Comparison of ENCODE assay signal across 15 mouse cellular contexts in genomic region chr2:43748287-43748983, GRCm38 (mm10). TPM values are rescaled to one million over a fixed set of nuclear protein-coding genes. Genes with fewer than 3 reads are reported as not detected.
DNase-seq lines count a peak whose midpoint lies in the region; ATAC-seq and TF ChIP-seq lines count a peak whose summit lies in the region.
"Had no signal": no experiment of that assay in that cellular context is flagged by ENCODE, and none has a peak within 500 bp of the region (broad histone marks: within the 10 kb centered on the region; RNA-seq: fewer than 3 reads in every experiment).

Arhgap15 (plus strand) TSS chr2:43748824.

- no peaks in the 10 kb centered on the region for H3K9me3 ChIP-seq in MEL (replicated peaks; ENCODE audit: insufficient read depth, low read length)
- H3K9me3 ChIP-seq in liver, embryonic 12.5 days (replicated peaks) = no peaks in the 10 kb centered on the region
- no peaks in the 10 kb centered on the region for H3K9me3 ChIP-seq in forebrain, embryonic 14.5 days (replicated peaks; ENCODE audit: control insufficient read depth, low read length)
- H3K9me3 ChIP-seq: heart, embryonic 12.5 days; stomach, embryonic 15.5 days had no signal

- ATAC-seq in liver, embryonic 12.5 days = peak; percentile 68
- ATAC-seq in forebrain, embryonic 14.5 days = no peak
- ATAC-seq: forebrain, postnatal 0 days; intestine, postnatal 0 days had no signal

- H3K79me2 ChIP-seq in liver, adult 2 months (ENCODE audit: control insufficient read depth, insufficient read depth, low read length) = no peaks in the 10 kb centered on the region
- peaks cover 2% of the 10 kb centered on the region; the same call in 1 of the 2 replicates for H3K79me2 ChIP-seq in MEL (ENCODE audit: control insufficient read depth, insufficient read depth, low read length, poor library complexity)

- no peak for TF ChIP-seq RAD21 in MEL (IDR thresholded peaks at IDR 0.05; ENCODE audit: low read depth, low read length)

- peak within 1 kb of the TSS; percentile 23; the same call in 1 of the 2 replicates for H3K4me3 ChIP-seq in liver, adult 2 months (ENCODE audit: insufficient read depth, low read depth, low read length)
- peak within 1 kb of the TSS; percentile 28 to 69 for H3K4me3 ChIP-seq in MEL (ENCODE audit: control insufficient read depth in 1 of 2, insufficient read depth in 1 of 2, low read depth in 2 of 2, low read length in 2 of 2)
- peak within 1 kb of the TSS; percentile 26 for H3K4me3 ChIP-seq in liver, embryonic 12.5 days
- H3K4me3 ChIP-seq in forebrain, embryonic 14.5 days (ENCODE audit: low read depth, low read length) = no peak within 1 kb of the TSS
- H3K4me3 ChIP-seq: heart, embryonic 12.5 days; stomach, embryonic 15.5 days had no signal

- no peaks in the 10 kb centered on the region for H3K4me1 ChIP-seq in liver, adult 2 months (ENCODE audit: control insufficient read depth, insufficient read depth, low read length)
- peaks cover 10 to 15% of the 10 kb centered on the region in 2 experiments; a peak in 3 of 4 replicates for H3K4me1 ChIP-seq in MEL (ENCODE audit: control insufficient read depth in 1 of 2, insufficient read depth in 2 of 2, low read length in 2 of 2)
- H3K4me1 ChIP-seq in liver, embryonic 12.5 days = peaks cover 21% of the 10 kb centered on the region
- no peaks in the 10 kb centered on the region for H3K4me1 ChIP-seq in forebrain, embryonic 14.5 days (ENCODE audit: control insufficient read depth, insufficient read depth, low read length)
- H3K4me1 ChIP-seq: heart, embryonic 12.5 days; stomach, embryonic 15.5 days had no signal

- H3K36me3 ChIP-seq in liver, adult 2 months (ENCODE audit: control insufficient read depth, insufficient read depth, low read length) = no peaks in the 10 kb centered on the region
- H3K36me3 ChIP-seq in MEL (ENCODE audit: control insufficient read depth in 1 of 2, insufficient read depth in 2 of 2, low read length in 2 of 2) = peaks cover 0 to 27% of the 10 kb centered on the region in 2 experiments; a peak in 2 of 4 replicates
- no peaks in the 10 kb centered on the region for H3K36me3 ChIP-seq in liver, embryonic 12.5 days
- H3K36me3 ChIP-seq in forebrain, embryonic 14.5 days (ENCODE audit: control insufficient read depth, insufficient read depth, low read length) = no peaks in the 10 kb centered on the region
- H3K36me3 ChIP-seq: heart, embryonic 12.5 days; stomach, embryonic 15.5 days had no signal

- H3K27me3 ChIP-seq in liver, adult 2 months (ENCODE audit: control insufficient read depth, insufficient read depth, low read length) = no peaks in the 10 kb centered on the region
- H3K27me3 ChIP-seq in MEL (ENCODE audit: control insufficient read depth in 1 of 2, insufficient read depth in 2 of 2, low read length in 2 of 2) = no peaks in the 10 kb centered on the region
- no peaks in the 10 kb centered on the region for H3K27me3 ChIP-seq in liver, embryonic 12.5 days (replicated peaks)
- H3K27me3 ChIP-seq in forebrain, embryonic 14.5 days (replicated peaks; ENCODE audit: control insufficient read depth, insufficient read depth, low read length) = no peaks in the 10 kb centered on the region
- H3K27me3 ChIP-seq: heart, embryonic 12.5 days; stomach, embryonic 15.5 days had no signal

- H3K27ac ChIP-seq in liver, adult 2 months (replicated peaks; ENCODE audit: insufficient read depth, low read depth, low read length) = no peak within 1 kb of the TSS; the same call in 1 of the 2 replicates
- H3K27ac ChIP-seq in MEL (ENCODE audit: control insufficient read depth, low read depth, low read length) = peak within 1 kb of the TSS; percentile 75
- 0 out of 2 replicates have a peak within 1 kb of the TSS, but pooled peaks have one; percentile 48 for H3K27ac ChIP-seq in liver, embryonic 12.5 days
- no peak within 1 kb of the TSS for H3K27ac ChIP-seq in forebrain, embryonic 14.5 days (ENCODE audit: low read depth, low read length)
- H3K27ac ChIP-seq: stomach, embryonic 15.5 days had no signal

- peak; percentile 34 for DNase-seq in liver, adult 2 months (ENCODE audit: extremely low read depth, low read depth, low spot score)
- DNase-seq in liver = no peak
- peak; percentile 87 for DNase-seq in MEL (ENCODE audit: low read depth, low spot score)
- peak; percentile 23 for DNase-seq in skeletal muscle tissue, adult 2 months (ENCODE audit: low read depth, low spot score)
- DNase-seq in cerebellum, adult 11 months = no peak
- no peak for DNase-seq in urinary bladder, adult 2 months (ENCODE audit: low spot score)
- DNase-seq in forebrain, embryonic 14.5 days (ENCODE audit: low spot score) = no peak
- DNase-seq: embryo, embryonic 11 days; forebrain, postnatal 0 days; lung, postnatal 10 days had no signal

- H3K9ac ChIP-seq in liver, adult 2 months (ENCODE audit: low read depth, low read length) = no peak within 1 kb of the TSS
- peak within 1 kb of the TSS; percentile 69 for H3K9ac ChIP-seq in MEL (ENCODE audit: control insufficient read depth, low read depth, low read length, poor library complexity, severe bottlenecking)
- H3K9ac ChIP-seq in liver, embryonic 12.5 days = peak within 1 kb of the TSS; percentile 48; the same call in 1 of the 2 replicates
- no peak within 1 kb of the TSS for H3K9ac ChIP-seq in forebrain, embryonic 14.5 days (ENCODE audit: low read length)
- H3K9ac ChIP-seq: forebrain, postnatal 0 days; heart, embryonic 12.5 days; stomach, embryonic 15.5 days had no signal

- no peak for TF ChIP-seq POLR2A in liver, adult 2 months (IDR thresholded peaks at IDR 0.05; ENCODE audit: extremely low read depth, insufficient read depth, low read length)
- no peak for TF ChIP-seq POLR2A in MEL (IDR thresholded peaks at IDR 0.05; ENCODE audit: control insufficient read depth in 1 of 2, insufficient read depth in 1 of 2, low read depth in 1 of 2, low read length in 2 of 2, poor library complexity in 1 of 2)

- TF ChIP-seq CTCF in liver, adult 2 months (IDR thresholded peaks at IDR 0.05; ENCODE audit: low read depth, low read length) = no peak
- TF ChIP-seq CTCF in MEL (IDR thresholded peaks at IDR 0.05 in 2 of 3, conservative IDR thresholded peaks at IDR 0.05 in 1 of 3; ENCODE audit: control insufficient read depth in 1 of 3, insufficient read depth in 1 of 3, low read depth in 2 of 3, low read length in 3 of 3, poor library complexity in 1 of 3, severe bottlenecking in 1 of 3) = no peak

- peak; percentile 53 to 69; a peak in 3 of 4 replicates for TF ChIP-seq EP300 in MEL (IDR thresholded peaks at IDR 0.05; ENCODE audit: low read depth in 1 of 2, low read length in 2 of 2)

- WGBS in liver, adult 2 months = 67% methylated on average over 5 of the region's 5 CpGs
- WGBS in liver, embryonic 12.5 days (ENCODE audit: insufficient replicate concordance) = 26% methylated on average over 5 of the region's 5 CpGs
- WGBS in forebrain, embryonic 14.5 days = 89% methylated on average over 5 of the region's 5 CpGs

- H3K4me2 ChIP-seq in liver, embryonic 12.5 days = peak within 1 kb of the TSS; percentile 50
- no peak within 1 kb of the TSS for H3K4me2 ChIP-seq in forebrain, embryonic 14.5 days (ENCODE audit: low read length)
- H3K4me2 ChIP-seq: heart, embryonic 12.5 days; stomach, embryonic 15.5 days had no signal

TF ChIP-seq in MEL, 35 proteins besides CTCF, POLR2A, EP300 and RAD21 (continues in another document):
- TF ChIP-seq USF1 (IDR thresholded peaks at IDR 0.05; ENCODE audit: low read depth, low read length) = peak; percentile 95
- no peak for TF ChIP-seq MEF2A (IDR thresholded peaks at IDR 0.05; ENCODE audit: extremely low read depth, insufficient replicate concordance, low read depth, low read length, poor library complexity, severe bottlenecking)
- TF ChIP-seq UBTF (IDR thresholded peaks at IDR 0.05; ENCODE audit: borderline replicate concordance, insufficient read depth, low read depth, low read length) = no peak
- TF ChIP-seq TBP (IDR thresholded peaks at IDR 0.05; ENCODE audit: low read depth, low read length) = 0 out of 2 replicates have a peak, but pooled peaks have one; percentile 2
- no peak for TF ChIP-seq ZMIZ1 (IDR thresholded peaks at IDR 0.05; ENCODE audit: low read depth, low read length)
- peak; percentile 13; the same call in 1 of the 2 replicates for TF ChIP-seq HCFC1 (IDR thresholded peaks at IDR 0.05; ENCODE audit: low read depth, low read length)
- TF ChIP-seq E2F4 (IDR thresholded peaks at IDR 0.05; ENCODE audit: borderline replicate concordance, low read depth, low read length) = no peak
- peak; percentile 56; the same call in 1 of the 2 replicates for TF ChIP-seq SIN3A (IDR thresholded peaks at IDR 0.05; ENCODE audit: low read length)
- no peak for TF ChIP-seq GABPA (IDR thresholded peaks at IDR 0.05; ENCODE audit: low read depth, low read length)
- TF ChIP-seq POLR2AphosphoS5 (IDR thresholded peaks at IDR 0.05; ENCODE audit: borderline replicate concordance, low read depth, low read length) = no peak
- TF ChIP-seq MYB (IDR thresholded peaks at IDR 0.05; ENCODE audit: low read depth, low read length) = 0 out of 2 replicates have a peak, but pooled peaks have one; percentile 37
- TF ChIP-seq MAZ (IDR thresholded peaks at IDR 0.05; ENCODE audit: low read depth, low read length) = peak; percentile 78; the same call in 1 of the 2 replicates
- TF ChIP-seq USF2 (IDR thresholded peaks at IDR 0.05; ENCODE audit: borderline replicate concordance in 1 of 2, insufficient read depth in 1 of 2, low read depth in 1 of 2, low read length in 2 of 2) = peak in 1 of 2 experiments; percentile 80; a peak in 1 of 4 replicates
- TF ChIP-seq TCF12 (IDR thresholded peaks at IDR 0.05; ENCODE audit: low read depth, low read length) = peak; percentile 49; the same call in 1 of the 2 replicates
- peak; percentile 68; the same call in 1 of the 2 replicates for TF ChIP-seq BHLHE40 (IDR thresholded peaks at IDR 0.05; ENCODE audit: borderline replicate concordance, low read depth, low read length)
- TF ChIP-seq ZC3H11A (IDR thresholded peaks at IDR 0.05; ENCODE audit: low read depth, low read length) = no peak
- no peak for TF ChIP-seq TAL1 (IDR thresholded peaks at IDR 0.05; ENCODE audit: low read length)
- peak; percentile 94 for TF ChIP-seq RCOR1 (IDR thresholded peaks at IDR 0.05; ENCODE audit: low read depth, low read length)
- TF ChIP-seq JUND (IDR thresholded peaks at IDR 0.05; ENCODE audit: low read depth, low read length) = no peak
- peak; percentile 74 for TF ChIP-seq MXI1 (IDR thresholded peaks at IDR 0.05; ENCODE audit: low read depth, low read length)

RNA-seq across cellular contexts. Expression of gene Arhgap15, which starts in this region (rescaled TPM):
- 2.4 and 2.7 TPM in 2 replicates for total RNA-seq in liver, adult 2 months (2014; rRNA removed)
- 0.06 and 0.12 TPM in 2 replicates for polyA plus RNA-seq in liver, adult 2 months (2012; rRNA removed)
- total RNA-seq in MEL (2012; rRNA removed) = 1.5 and 4.0 TPM in 2 replicates
- polyA plus RNA-seq in MEL (2012; ENCODE audit: insufficient read depth in 1 of 2, insufficient read length in 2 of 2, low read depth in 1 of 2, low replicate concordance in 2 of 2, missing spikeins in 1 of 2) = 1 to 10 TPM in 1 of 2 experiments, not detected in 1; 2.8 TPM
- polyA plus RNA-seq in liver, embryonic 12.5 days (2016; fragmentation: Nextera tagmentation; extraction: Ambion mirVana) = 5.7 and 5.8 TPM in 2 replicates
- 2.8 and 3.2 TPM in 2 replicates for polyA plus RNA-seq in urinary bladder, adult 2 months (2012; rRNA removed)
- 1.0 and 1.1 TPM in 2 replicates for polyA plus RNA-seq in forebrain, embryonic 14.5 days (2014; fragmentation: Nextera tagmentation; extraction: Ambion mirVana)
- total RNA-seq: ES-E14 had no signal

Comparison
In these comparisons a context has a peak if more than half of its experiments do, and no peak if none do; other contexts are left out.
1. DNase-seq: peak in liver, adult 2 months (single experiment), MEL (single experiment) and skeletal muscle tissue, adult 2 months (single experiment); none in liver (single experiment), cerebellum, adult 11 months (single experiment), urinary bladder, adult 2 months (single experiment) and forebrain, embryonic 14.5 days (single experiment).
2. H3K27ac ChIP-seq: peak in MEL (single experiment) and liver, embryonic 12.5 days (single experiment); none in liver, adult 2 months (single experiment) and forebrain, embryonic 14.5 days (single experiment).
3. H3K9ac ChIP-seq: peak in MEL (single experiment) and liver, embryonic 12.5 days (single experiment); none in liver, adult 2 months (single experiment) and forebrain, embryonic 14.5 days (single experiment).